Mouse (Mus musculus) embryonic facial prominence, embryonic 11.5 days (tissue): ENCODE measurements around the gene Eml1. TPM values are rescaled to one million over a fixed set of nuclear protein-coding genes. Genes with fewer than 3 reads are reported as not detected.

Source experiments
- ATAC-seq: fragments of 200-750 bp; cut with Nextera tagmentation; replicated peaks from 2 replicates; pipeline ENCODE4 v1.8.0; 2017; ENCODE audit warnings: low read depth; ENCODE audit not compliant: insufficient number of reproducible peaks, low FRiP score, low TSS enrichment
- DNase-seq: peaks from one replicate; pipeline ENCODE4 v3.0.0-alpha.2; 2015; ENCODE audit warnings: low spot score
- H3K27ac ChIP-seq: fragments of 300-500 bp; sonication (generic); replicated peaks from 2 replicates; pipeline ENCODE4 v1.5.1; 2014; ENCODE audit warnings: mild to moderate bottlenecking, low read depth, low read length, control low read depth
- H3K27me3 ChIP-seq: fragments of 300-500 bp; sonication (generic); 2 replicates; pipeline ENCODE4 v1.6.1; 2014; ENCODE audit warnings: mild to moderate bottlenecking, low read length, moderate library complexity, mixed read lengths; ENCODE audit not compliant: control insufficient read depth, insufficient read depth
- H3K36me3 ChIP-seq: fragments of 300-500 bp; sonication (generic); replicated peaks from 2 replicates; pipeline ENCODE4 v1.6.1; 2014; ENCODE audit warnings: low read depth, mild to moderate bottlenecking, low read length, moderate library complexity, mixed read lengths; ENCODE audit not compliant: control insufficient read depth, insufficient read depth
- H3K4me1 ChIP-seq: fragments of 300-500 bp; sonication (generic); 2 replicates; pipeline ENCODE4 v1.6.1; 2014; ENCODE audit warnings: low read length, mixed read lengths; ENCODE audit not compliant: control insufficient read depth, insufficient read depth
- H3K4me2 ChIP-seq: fragments of 300-500 bp; sonication (generic); 2 replicates; pipeline ENCODE4 v1.6.1; 2014; ENCODE audit warnings: low read depth, mild to moderate bottlenecking, control low read depth, low read length, moderate library complexity
- H3K4me3 ChIP-seq: fragments of 300-500 bp; sonication (generic); 2 replicates; pipeline ENCODE4 v1.5.1; 2014; ENCODE audit warnings: low read depth, low read length, control low read depth
- H3K9ac ChIP-seq: fragments of 300-500 bp; sonication (generic); replicated peaks from 2 replicates; pipeline ENCODE4 v1.6.1; 2014; ENCODE audit warnings: mild to moderate bottlenecking, control low read depth, low read length
- H3K9me3 ChIP-seq: fragments of 300-500 bp; sonication (generic); replicated peaks from 2 replicates; pipeline ENCODE4 v1.6.1; 2016; ENCODE audit warnings: mild to moderate bottlenecking, low read length, inconsistent platforms, mixed read lengths; ENCODE audit not compliant: control insufficient read depth
- WGBS: fragments of 180-500 bp; shearing (Covaris S2); extraction: QIAGEN DNeasy Blood & Tissue Kit; methylation state at CpG from one replicate; pipeline ENCODE4 v1.1.7; 2014; 5-methylcytosine and 5-hydroxymethylcytosine counted together
- polyA plus RNA-seq: library from polyadenylated mRNA; unstranded; fragments of >200 nt; fragmentation: Nextera tagmentation; extraction: Ambion mirVana; gene quantifications from 2 replicates; pipeline ENCODE4 v1.2.1, GENCODE M21; 2014

Gene Eml1
- polyA plus RNA-seq, 1 experiment from 2014 or later = 69.7 TPM

- no peak overlapping the region for H3K4me2 ChIP-seq
- no peak for ATAC-seq
- WGBS = 77% methylated on average over 7 of the region's 7 CpGs
- 0 out of 2 replicates have a peak, but pooled peaks cover 5% of the 10 kb centered on the region for H3K4me1 ChIP-seq
- no peak overlapping the region for H3K4me3 ChIP-seq
- no peak for DNase-seq
- H3K27me3 ChIP-seq = no peaks in the 10 kb centered on the region
- no peak overlapping the region for H3K27ac ChIP-seq
- H3K9me3 ChIP-seq = no peaks in the 10 kb centered on the region
- H3K36me3 ChIP-seq = no peaks in the 10 kb centered on the region
- no peak overlapping the region for H3K9ac ChIP-seq
Measured at GRCm38 (mm10) chr12:108551731-108552130, 181.0 kb downstream of the Eml1 start.

DNA sequence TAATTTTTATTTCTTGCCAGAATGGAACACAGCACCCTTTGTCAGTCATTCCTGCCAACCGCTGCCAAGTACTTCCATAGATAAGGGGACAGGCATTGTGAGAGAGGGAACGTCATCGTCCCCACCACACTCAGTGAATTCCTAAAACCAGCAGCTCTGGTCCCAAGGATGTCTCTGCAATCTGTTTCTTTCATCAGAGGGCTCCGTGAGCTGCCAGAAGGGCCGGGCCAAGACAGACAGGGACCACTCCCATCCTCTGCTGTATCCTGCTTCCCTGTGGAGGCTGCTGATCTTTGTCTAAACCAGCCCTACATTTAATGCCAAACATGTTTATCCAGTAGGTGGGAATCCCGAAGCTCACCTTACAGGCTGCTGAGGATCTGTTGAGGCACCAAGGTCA, 182.3 kb downstream of the Eml1 start:
- H3K4me1 ChIP-seq = 0 out of 2 replicates have a peak, but pooled peaks cover 5% of the 10 kb centered on the region
- no peaks in the 10 kb centered on the region for H3K36me3 ChIP-seq
- ATAC-seq (no peak), DNase-seq (no peak)
- no peak overlapping the region for H3K27ac ChIP-seq
- H3K4me2 ChIP-seq = no peak overlapping the region
- no peak overlapping the region for H3K4me3 ChIP-seq
- 45% methylated on average over 6 of the region's 6 CpGs for WGBS
- H3K27me3 ChIP-seq = no peaks in the 10 kb centered on the region
- no peak overlapping the region for H3K9ac ChIP-seq
- no peaks in the 10 kb centered on the region for H3K9me3 ChIP-seq

DNA sequence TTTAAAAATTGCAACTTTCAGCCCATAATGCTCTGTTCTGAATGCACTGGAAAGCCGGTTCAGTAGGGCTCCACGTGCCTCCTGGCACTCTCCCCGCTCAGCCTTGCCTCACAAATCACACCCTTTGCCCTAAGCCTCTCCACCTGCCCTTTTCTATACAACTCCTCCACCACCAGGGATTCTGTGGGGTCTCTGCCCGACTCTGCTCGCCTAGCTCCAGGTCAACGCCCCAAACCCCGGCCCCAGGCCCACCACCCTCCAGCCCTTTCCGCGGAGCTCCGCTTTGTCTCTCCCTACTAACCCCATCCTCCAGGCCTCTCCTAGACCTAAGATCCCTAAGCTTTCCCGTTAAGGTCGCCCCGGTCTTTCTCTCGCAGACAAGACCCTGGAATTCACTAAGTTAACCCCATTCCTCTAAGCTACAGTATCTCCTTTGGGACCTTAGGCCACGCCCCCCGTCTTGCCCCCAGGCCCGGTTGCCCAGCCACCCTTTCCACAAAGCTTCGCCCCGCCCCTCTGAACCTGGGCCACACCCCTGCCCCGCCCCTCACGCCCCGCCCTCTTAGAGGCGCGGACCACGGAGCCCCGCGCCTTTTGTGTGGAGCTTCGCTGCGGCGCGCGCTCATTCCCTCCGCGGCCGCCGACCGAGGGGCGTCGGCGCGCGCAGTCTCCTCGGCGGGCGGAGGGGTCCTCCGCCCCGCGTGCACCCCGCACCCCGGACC, 183.5 kb downstream of the Eml1 start, which contains the start of gene Evl:
TSS of gene Evl (plus strand) at position 601 of the 722 bp plus-strand sequence.
- Histone ChIP-seq H3K4me3 (peak within 1 kb of the TSS; percentile 99), H3K4me2 (peak within 1 kb of the TSS; percentile 57), H3K4me1 (0 out of 2 replicates have a peak, but pooled peaks cover 5% of the 10 kb centered on the region), H3K27me3 (no peaks in the 10 kb centered on the region), H3K36me3 (no peaks in the 10 kb centered on the region), H3K9ac (peak within 1 kb of the TSS; percentile 97), H3K27ac (peak within 1 kb of the TSS; percentile 87), H3K9me3 (no peaks in the 10 kb centered on the region)
- ATAC-seq (peak; percentile 81), DNase-seq (peak; percentile 98)
- WGBS = 1% methylated on average over 48 of the region's 50 CpGs

GRCm38 (mm10) chr12:108554861-108555556, 184.3 kb downstream of the Eml1 start:
- DNase-seq (peak; percentile 46), ATAC-seq (peak; percentile 46)
- Histone ChIP-seq H3K27me3 (no peaks in the 10 kb centered on the region), H3K4me2 (peak overlapping the region; percentile 35), H3K4me1 (0 out of 2 replicates have a peak, but pooled peaks cover 5% of the 10 kb centered on the region), H3K36me3 (no peaks in the 10 kb centered on the region), H3K27ac (peak overlapping the region; percentile 87), H3K4me3 (peak overlapping the region; percentile 99), H3K9me3 (no peaks in the 10 kb centered on the region), H3K9ac (peak overlapping the region; percentile 97)
- 1% methylated on average over 57 of the region's 100 CpGs for WGBS

DNA sequence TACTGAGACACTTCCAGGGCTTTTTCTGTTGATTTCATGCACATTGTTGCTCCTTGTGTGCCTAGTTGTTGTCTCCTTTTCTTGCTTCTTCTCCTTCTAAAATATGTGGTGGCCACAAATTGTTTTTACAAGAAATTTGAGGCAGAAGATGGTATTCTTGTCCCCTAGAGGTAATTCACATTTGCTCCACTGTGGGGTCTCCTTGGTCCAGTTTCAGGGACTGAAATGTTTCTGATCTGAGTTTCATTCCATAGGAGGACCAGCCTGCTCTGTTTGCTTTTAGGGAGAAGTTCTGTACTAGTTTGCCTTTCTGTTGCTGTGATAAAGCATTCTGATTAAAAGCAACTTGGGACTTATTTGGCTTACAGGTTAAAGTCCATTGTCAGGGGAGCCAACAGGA, 187.4 kb downstream of the Eml1 start:
- DNase-seq = no peak
- H3K36me3 ChIP-seq = no peaks in the 10 kb centered on the region
- H3K27me3 ChIP-seq = no peaks in the 10 kb centered on the region
- ATAC-seq = no peak
- no peaks in the 10 kb centered on the region for H3K9me3 ChIP-seq
- 0 out of 2 replicates have a peak, but pooled peaks cover 5% of the 10 kb centered on the region for H3K4me1 ChIP-seq
- H3K27ac ChIP-seq = no peak overlapping the region
- H3K4me3 ChIP-seq = no peak overlapping the region
- H3K9ac ChIP-seq = no peak overlapping the region
- H3K4me2 ChIP-seq = no peak overlapping the region

DNA sequence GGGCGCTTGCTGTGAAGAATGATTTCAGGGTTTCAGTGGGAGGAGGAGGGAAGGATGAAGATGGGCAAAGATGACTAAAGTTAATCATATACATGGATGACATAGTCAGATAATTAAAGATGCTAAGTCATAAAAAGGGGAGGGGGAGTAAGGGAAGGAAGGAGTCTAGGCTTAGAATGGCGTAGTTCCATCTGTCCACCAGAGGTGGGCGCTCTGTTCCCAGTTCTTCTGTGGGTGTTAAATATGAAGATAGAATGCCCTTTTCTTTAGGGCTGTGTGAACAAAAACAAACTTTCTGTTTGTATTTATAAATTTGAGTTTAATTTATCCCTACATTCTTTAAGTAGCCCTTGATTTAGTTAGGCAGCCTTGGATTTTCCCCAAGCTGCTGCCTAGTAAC, 192.5 kb downstream of the Eml1 start:
- Histone ChIP-seq H3K4me1 (no peaks in the 10 kb centered on the region; the same call in 1 of the 2 replicates), H3K36me3 (no peaks in the 10 kb centered on the region), H3K27me3 (no peaks in the 10 kb centered on the region), H3K4me2 (no peak overlapping the region), H3K9me3 (no peaks in the 10 kb centered on the region), H3K4me3 (no peak overlapping the region), H3K27ac (no peak overlapping the region), H3K9ac (no peak overlapping the region)
- DNase-seq (no peak), ATAC-seq (no peak)
- WGBS = 81% methylated on average over 3 of the region's 3 CpGs

DNA sequence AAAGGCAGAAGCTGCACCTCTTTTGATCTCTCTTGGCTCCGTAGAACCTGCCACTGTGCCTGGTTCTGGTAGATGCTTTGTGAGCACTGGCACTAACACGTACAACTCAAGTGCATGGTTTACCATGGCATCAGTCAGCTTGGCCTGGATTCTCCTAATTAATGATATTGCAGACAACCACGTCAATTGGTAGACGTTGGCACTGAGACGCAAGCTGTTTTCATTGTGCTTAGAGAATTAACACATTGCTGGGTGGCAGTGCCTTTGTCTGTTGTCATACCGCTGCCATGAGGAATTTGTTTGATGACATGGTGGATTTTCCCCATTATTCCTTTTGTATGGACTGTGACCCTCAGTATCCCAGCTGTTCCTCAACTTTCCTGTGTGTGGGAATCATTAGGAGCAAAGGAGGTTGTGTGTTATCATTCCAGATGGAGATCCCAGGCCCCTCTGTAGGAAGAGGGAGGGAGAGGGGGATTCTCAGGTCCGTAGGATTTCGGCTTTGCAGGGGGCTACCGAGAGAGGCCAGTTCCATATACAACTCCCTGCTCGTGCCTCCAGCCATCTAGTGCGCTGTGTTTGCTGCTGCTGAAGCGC, 194.3 kb downstream of the Eml1 start:
- Histone ChIP-seq H3K27me3 (no peaks in the 10 kb centered on the region), H3K4me3 (no peak overlapping the region), H3K36me3 (no peaks in the 10 kb centered on the region), H3K27ac (no peak overlapping the region), H3K4me2 (no peak overlapping the region), H3K9me3 (no peaks in the 10 kb centered on the region), H3K4me1 (no peaks in the 10 kb centered on the region; the same call in 1 of the 2 replicates), H3K9ac (no peak overlapping the region)
- ATAC-seq (no peak), DNase-seq (no peak)
- 69% methylated on average over 12 of the region's 12 CpGs for WGBS
